Mouse (Mus musculus) urinary bladder, postnatal 14 days (tissue): Measurements from ENCODE around the gene Mindy4b-ps.

ENCODE experiments used
- DNase-seq: peaks from one replicate; pipeline ENCODE4 v3.0.0; 2021; ENCODE audit warnings: low spot score

Mindy4b-ps gene

GRCm38 (mm10) chr3:58785863-58786262 lies 36.2 kb downstream of the Mindy4b-ps start:
- peak; percentile 46 for DNase-seq

DNA sequence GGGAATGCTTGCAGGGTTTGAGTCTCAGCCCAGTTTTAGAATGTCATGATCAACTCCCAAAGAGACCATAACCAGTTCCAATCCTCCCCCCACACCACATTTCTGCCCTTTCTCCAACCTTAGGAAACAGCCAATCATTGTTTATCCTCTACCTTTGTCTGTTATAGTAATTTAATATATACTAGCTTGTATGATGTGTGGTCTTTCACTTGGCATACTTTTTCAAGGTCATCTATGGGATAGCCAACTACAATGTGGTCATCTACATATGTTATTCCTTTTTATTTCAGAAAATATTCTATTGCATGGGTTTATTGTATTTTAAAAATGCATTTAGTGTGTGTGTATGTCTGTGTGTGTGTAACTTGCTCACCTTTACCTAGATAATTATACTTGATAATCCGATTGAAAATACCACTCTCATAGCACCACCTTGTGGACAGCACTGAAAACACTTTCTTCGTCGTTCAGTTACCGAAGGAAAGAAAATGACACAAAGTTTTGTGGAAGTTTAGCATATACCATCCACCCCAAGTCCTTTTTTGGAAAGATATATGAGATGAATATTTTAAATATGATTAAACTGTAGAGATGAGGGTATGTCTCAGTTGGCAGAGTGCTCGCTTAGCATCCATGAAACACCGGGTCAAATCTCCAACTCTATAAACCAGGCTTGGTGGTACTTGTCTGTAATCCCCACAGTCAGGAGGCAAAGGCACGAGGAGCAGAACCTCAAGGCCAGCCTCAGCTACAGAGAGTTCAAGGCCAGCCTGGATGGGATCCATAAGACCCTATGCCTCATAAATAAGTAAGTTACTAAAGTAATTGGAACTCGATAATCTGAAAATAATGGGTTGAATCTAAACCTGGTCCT lies 37.7 kb downstream of the Mindy4b-ps start:
- no peak for DNase-seq

DNA sequence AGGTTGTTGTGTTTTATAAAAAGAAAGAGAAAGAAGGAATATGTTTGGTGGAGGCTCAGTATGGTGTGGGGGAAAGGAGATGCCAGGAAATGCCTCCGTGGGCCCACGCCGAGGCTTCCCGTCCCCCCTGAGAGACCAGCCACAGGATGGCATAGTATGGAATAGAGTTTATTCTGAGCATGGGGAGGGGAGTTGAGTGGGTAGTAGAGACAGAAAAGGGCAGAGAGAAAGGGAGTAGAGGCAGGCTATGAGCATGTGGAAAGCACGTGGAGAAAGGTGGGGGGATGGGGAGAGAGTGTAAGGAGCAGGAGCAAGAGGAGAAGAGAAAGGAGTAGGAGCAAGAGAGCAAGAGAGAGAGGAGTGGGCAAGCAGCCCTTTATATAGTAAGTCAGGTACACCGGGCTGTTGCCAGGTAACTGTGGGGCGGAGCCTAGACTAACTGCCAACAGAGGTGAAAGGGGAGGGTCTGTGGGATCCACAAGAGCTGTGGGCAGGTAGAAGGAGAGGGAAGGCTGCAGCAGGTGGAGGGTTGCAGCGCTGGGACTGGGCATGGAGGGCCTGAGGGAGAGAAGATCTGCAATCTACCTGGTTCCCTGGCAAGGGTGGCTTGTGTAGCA lies 38.4 kb downstream of the Mindy4b-ps start:
- no peak for DNase-seq

DNA sequence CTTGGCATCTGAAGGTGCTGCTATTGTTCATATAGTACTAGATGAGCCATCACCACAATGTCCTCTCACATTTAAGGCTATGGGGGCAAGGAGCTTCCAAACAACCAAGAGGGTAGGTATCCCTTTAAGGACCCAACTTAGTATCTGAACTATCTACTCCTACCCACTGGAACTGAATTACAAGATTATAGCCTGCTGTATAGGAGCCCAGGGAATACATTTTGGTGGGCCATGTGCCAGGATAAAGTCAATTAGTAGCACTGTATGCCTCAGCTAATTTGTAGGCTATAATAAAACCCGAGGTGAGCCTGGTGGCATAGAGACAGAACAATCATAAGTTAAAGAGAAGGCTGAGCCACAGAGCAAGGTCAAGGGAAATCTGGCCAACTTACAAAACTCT lies 65.7 kb downstream of the Mindy4b-ps start:
- DNase-seq: no peak

GRCm38 (mm10) chr3:58755769-58756168 lies 66.3 kb downstream of the Mindy4b-ps start:
- DNase-seq: no peak

DNA sequence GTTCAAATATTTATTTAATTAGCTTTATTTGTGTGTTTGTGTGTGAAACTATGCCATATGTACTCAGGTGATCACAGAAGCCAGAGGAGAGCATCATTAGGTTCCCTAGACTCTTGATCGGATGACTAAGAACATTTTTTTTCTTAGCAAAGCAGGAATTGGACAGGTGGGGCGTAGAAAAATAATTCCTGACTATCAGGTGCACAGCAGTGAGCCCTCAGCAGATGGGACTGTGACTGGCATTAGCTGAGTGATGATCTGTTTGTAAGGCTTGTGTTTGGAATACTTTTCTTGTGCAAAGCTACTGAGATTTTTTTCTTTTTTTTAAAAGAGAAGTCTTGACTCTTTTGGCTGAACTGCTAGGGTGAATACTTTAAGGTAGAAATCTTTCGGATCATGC lies 67.8 kb downstream of the Mindy4b-ps start:
- no peak for DNase-seq

DNA sequence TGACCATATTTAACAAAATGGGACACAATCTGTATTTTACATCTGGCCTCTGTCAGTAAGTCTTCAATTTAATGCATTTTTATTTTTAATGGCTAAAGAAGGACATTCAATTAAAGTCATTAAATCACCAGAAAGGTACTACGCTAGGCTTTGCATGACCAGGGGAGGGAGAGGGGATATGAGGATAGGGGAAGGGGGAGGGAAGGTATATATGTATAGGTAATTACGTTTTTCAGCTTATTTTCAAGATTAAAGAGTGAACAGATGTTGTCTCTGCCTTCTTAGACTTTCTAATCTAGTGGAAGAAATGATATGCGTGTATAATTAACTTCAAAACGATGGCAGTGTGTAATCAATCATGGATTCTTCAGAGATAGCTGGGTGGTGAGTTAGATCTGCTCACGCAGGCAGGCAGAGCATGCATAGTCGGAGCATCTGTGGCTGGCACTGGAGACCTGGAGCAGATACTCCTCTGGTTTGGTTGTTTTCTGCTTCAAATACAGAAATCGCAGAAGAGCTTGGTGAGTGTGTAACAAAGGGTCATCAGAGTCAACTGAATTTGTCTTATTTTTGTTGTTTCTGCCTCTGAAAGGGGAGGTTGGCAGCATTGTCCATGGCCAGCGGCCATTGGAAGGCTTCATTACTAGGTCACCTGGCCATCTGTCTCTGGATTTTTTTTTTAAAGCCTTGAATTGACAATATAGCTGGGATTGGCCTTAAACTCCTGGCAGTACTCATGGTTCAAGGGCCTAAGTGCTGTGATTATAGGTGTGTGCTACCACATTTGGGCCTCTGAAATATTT lies 70.1 kb downstream of the Mindy4b-ps start:
- DNase-seq: no peak

DNA sequence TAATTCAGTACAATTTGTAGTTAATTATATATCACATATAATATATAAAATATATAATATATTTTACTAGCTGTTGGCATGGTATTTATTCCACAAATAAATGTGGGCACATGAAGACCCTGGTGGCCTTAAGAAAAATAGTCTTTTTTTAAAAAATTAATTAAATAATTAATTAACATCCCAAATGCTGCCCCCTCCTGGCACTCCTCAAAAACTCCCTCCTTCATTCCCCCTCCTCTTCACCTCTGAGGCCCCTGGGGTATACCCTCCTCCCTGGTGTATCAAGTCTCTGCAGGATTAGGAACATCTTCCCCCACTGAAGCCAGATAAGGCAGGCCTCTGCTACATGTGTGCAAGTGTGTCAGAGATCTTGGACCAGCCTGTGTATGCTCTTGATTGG lies 73.4 kb downstream of the Mindy4b-ps start:
- no peak for DNase-seq

DNA sequence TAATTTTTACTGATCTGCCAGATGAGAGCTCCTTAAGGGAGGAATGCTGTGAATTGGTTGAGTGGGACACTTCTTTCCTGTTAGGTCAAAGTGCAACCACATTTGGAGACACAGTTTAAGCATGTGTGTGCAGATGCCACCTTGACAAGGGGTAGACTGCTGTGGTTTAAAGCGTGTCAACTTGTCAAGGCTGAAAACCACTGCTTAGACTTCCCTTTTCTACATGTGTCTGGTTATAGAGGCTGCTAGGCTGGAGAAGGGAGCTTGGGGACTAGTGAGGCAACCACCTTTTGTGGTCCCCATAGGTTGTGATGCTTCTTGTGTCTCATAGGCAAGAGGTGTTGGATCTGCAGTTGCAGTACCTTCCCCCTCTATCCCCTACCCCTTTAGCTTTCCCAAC lies 74.2 kb downstream of the Mindy4b-ps start:
- no peak for DNase-seq

DNA sequence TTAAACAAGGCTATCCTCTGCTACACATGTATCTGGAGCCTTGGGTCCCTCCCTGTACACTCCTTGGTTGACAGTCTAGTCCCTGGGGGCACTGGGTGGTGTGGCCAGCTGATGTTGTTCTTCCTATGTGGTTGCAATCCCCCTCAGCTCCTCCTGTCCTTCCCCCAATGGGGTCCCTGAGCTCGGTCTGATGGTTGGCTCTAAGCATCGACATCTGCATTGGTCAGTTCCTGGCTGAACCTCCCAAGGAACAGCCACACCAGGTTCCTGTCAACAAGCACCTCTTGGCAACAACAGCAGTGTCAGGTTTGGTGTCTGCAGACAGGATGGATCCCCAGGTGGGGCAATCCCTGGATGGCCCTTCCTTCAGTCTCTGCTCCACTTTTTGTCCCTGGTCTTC lies 82.6 kb downstream of the Mindy4b-ps start:
- no peak for DNase-seq
